Mouse (Mus musculus) hindbrain, embryonic 14.5 days (tissue): ENCODE results near the gene Tmem88. TPM values are rescaled to one million over a fixed set of nuclear protein-coding genes. Genes with fewer than 3 reads are reported as not detected.

Experiments used
- ATAC-seq: fragments of 200-750 bp; cut with Nextera tagmentation; 2 replicates; pipeline ENCODE4 v1.8.0; 2017; ENCODE audit warnings: moderate number of reproducible peaks, mild to moderate bottlenecking, moderate TSS enrichment, moderate library complexity; ENCODE audit not compliant: low FRiP score
- DNase-seq: peaks from one replicate; pipeline ENCODE4 v3.0.0-alpha.2; 2015; ENCODE audit warnings: low spot score
- H3K27ac ChIP-seq: fragments of 300-500 bp; sonication (generic); 2 replicates; pipeline ENCODE4 v1.5.1; 2014; ENCODE audit warnings: mild to moderate bottlenecking, moderate library complexity
- H3K27me3 ChIP-seq: fragments of 300-500 bp; sonication (generic); 2 replicates; pipeline ENCODE4 v1.6.1; 2014; ENCODE audit warnings: mild to moderate bottlenecking, low read length, mixed read lengths; ENCODE audit not compliant: control insufficient read depth, insufficient read depth
- H3K36me3 ChIP-seq: fragments of 300-500 bp; sonication (generic); replicated peaks from 2 replicates; pipeline ENCODE4 v1.6.1; 2014; ENCODE audit not compliant: control insufficient read depth, insufficient read depth
- H3K4me1 ChIP-seq: fragments of 300-500 bp; sonication (generic); replicated peaks from 2 replicates; pipeline ENCODE4 v1.6.1; 2014; ENCODE audit warnings: antibody characterized with exemption, low read length, mixed read lengths; ENCODE audit not compliant: control insufficient read depth, insufficient read depth
- H3K4me2 ChIP-seq: fragments of 300-500 bp; sonication (generic); replicated peaks from 2 replicates; pipeline ENCODE4 v1.6.1; 2014; ENCODE audit warnings: mild to moderate bottlenecking, moderate library complexity
- H3K4me3 ChIP-seq: fragments of 300-500 bp; sonication (generic); replicated peaks from 2 replicates; pipeline ENCODE4 v1.5.1; 2014; ENCODE audit warnings: mild to moderate bottlenecking, low read length
- H3K9ac ChIP-seq: fragments of 300-500 bp; sonication (generic); 2 replicates; pipeline ENCODE4 v1.6.1; 2014
- H3K9me3 ChIP-seq: fragments of 300-500 bp; sonication (generic); 2 replicates; pipeline ENCODE4 v1.6.1; 2016; ENCODE audit warnings: low read length; ENCODE audit not compliant: control insufficient read depth
- WGBS: fragments of 180-500 bp; shearing (Covaris S2); extraction: QIAGEN DNeasy Blood & Tissue Kit; methylation state at CpG from one replicate; pipeline ENCODE4 v1.1.7; 2014; 5-methylcytosine and 5-hydroxymethylcytosine counted together
- polyA plus RNA-seq: library from polyadenylated mRNA; unstranded; fragments of >200 nt; fragmentation: Nextera tagmentation; extraction: Ambion mirVana; gene quantifications from 2 replicates; pipeline ENCODE4 v1.2.1, GENCODE M21; 2014

Gene Tmem88
- polyA plus RNA-seq, 1 experiment from 2014 or later: 7.7 TPM

GRCm38 (mm10) chr11:69413221-69414181 lies 15.5 kb upstream of the Tmem88 start, which contains the start of gene Kdm6b:
Kdm6b (minus strand) TSS chr11:69413675.
- H3K9me3 ChIP-seq: no peaks in the 10 kb centered on the region
- no peak for ATAC-seq
- peak; percentile 76 for DNase-seq
- H3K36me3 ChIP-seq: peaks cover 21% of the 10 kb centered on the region
- H3K4me1 ChIP-seq: peaks cover 57% of the 10 kb centered on the region
- peak within 1 kb of the TSS; percentile 99 for H3K4me2 ChIP-seq
- H3K9ac ChIP-seq: peak within 1 kb of the TSS; percentile 99
- no peaks in the 10 kb centered on the region for H3K27me3 ChIP-seq
- H3K27ac ChIP-seq: peak within 1 kb of the TSS; percentile 100
- peak within 1 kb of the TSS; percentile 65 for H3K4me3 ChIP-seq
- 30% methylated on average over 12 of the region's 12 CpGs for WGBS

GRCm38 (mm10) chr11:69412548-69412947 lies 14.5 kb upstream of the Tmem88 start:
- Histone ChIP-seq H3K27ac (peak overlapping the region; percentile 100; the same call in 1 of the 2 replicates), H3K27me3 (no peaks in the 10 kb centered on the region), H3K4me2 (peak overlapping the region; percentile 99), H3K4me3 (peak overlapping the region; percentile 65), H3K4me1 (peaks cover 62% of the 10 kb centered on the region), H3K36me3 (peaks cover 29% of the 10 kb centered on the region), H3K9me3 (no peaks in the 10 kb centered on the region), H3K9ac (peak overlapping the region; percentile 79)
- DNase-seq (no peak), ATAC-seq (no peak)
- 57% methylated on average over 7 of the region's 7 CpGs for WGBS

GRCm38 (mm10) chr11:69411538-69412203 lies 13.6 kb upstream of the Tmem88 start:
- ATAC-seq (peak; percentile 0; the same call in 1 of the 2 replicates), DNase-seq (no peak)
- 2% methylated on average over 38 of the region's 39 CpGs for WGBS
- Histone ChIP-seq H3K36me3 (peaks cover 38% of the 10 kb centered on the region), H3K4me2 (peak overlapping the region; percentile 99), H3K27ac (peak overlapping the region; percentile 100), H3K4me3 (peak overlapping the region; percentile 65), H3K9me3 (no peaks in the 10 kb centered on the region), H3K27me3 (no peaks in the 10 kb centered on the region), H3K4me1 (peaks cover 55% of the 10 kb centered on the region), H3K9ac (peak overlapping the region; percentile 79)

GRCm38 (mm10) chr11:69411073-69411535 lies 13.1 kb upstream of the Tmem88 start:
- H3K4me2 ChIP-seq: peak overlapping the region; percentile 99
- H3K4me3 ChIP-seq: peak overlapping the region; percentile 65
- H3K36me3 ChIP-seq: peaks cover 44% of the 10 kb centered on the region
- DNase-seq (peak; percentile 98), ATAC-seq (peak; percentile 52)
- peaks cover 53% of the 10 kb centered on the region for H3K4me1 ChIP-seq
- no peaks in the 10 kb centered on the region for H3K9me3 ChIP-seq
- H3K27me3 ChIP-seq: no peaks in the 10 kb centered on the region
- peak overlapping the region; percentile 100 for H3K27ac ChIP-seq
- WGBS: 0% methylated on average over 26 of the region's 26 CpGs
- peak overlapping the region; percentile 79 for H3K9ac ChIP-seq

GRCm38 (mm10) chr11:69410310-69411072 lies 12.5 kb upstream of the Tmem88 start:
- no peaks in the 10 kb centered on the region for H3K27me3 ChIP-seq
- DNase-seq: no peak
- H3K4me1 ChIP-seq: peaks cover 53% of the 10 kb centered on the region
- under 1% methylated on average over 41 of the region's 41 CpGs for WGBS
- H3K9me3 ChIP-seq: no peaks in the 10 kb centered on the region
- H3K4me3 ChIP-seq: peak overlapping the region; percentile 65
- peak overlapping the region; percentile 100 for H3K27ac ChIP-seq
- ATAC-seq: 0 out of 2 replicates have a peak, but pooled peaks have one; percentile 0
- peaks cover 50% of the 10 kb centered on the region for H3K36me3 ChIP-seq
- peak overlapping the region; percentile 79 for H3K9ac ChIP-seq
- H3K4me2 ChIP-seq: peak overlapping the region; percentile 99

GRCm38 (mm10) chr11:69410045-69410309 lies 11.9 kb upstream of the Tmem88 start:
- ATAC-seq: no peak
- Histone ChIP-seq H3K9me3 (no peaks in the 10 kb centered on the region), H3K9ac (peak overlapping the region; percentile 79), H3K4me2 (peak overlapping the region; percentile 99), H3K4me3 (peak overlapping the region; percentile 65), H3K27me3 (no peaks in the 10 kb centered on the region), H3K27ac (peak overlapping the region; percentile 100), H3K4me1 (peaks cover 51% of the 10 kb centered on the region), H3K36me3 (peaks cover 55% of the 10 kb centered on the region)
- no peak for DNase-seq
- under 1% methylated on average over 18 of the region's 18 CpGs for WGBS

GRCm38 (mm10) chr11:69409378-69410044 lies 11.5 kb upstream of the Tmem88 start:
- ATAC-seq (peak; percentile 49; the same call in 1 of the 2 replicates), DNase-seq (peak; percentile 79)
- Histone ChIP-seq H3K36me3 (peaks cover 59% of the 10 kb centered on the region), H3K4me1 (peaks cover 46% of the 10 kb centered on the region), H3K4me2 (peak overlapping the region; percentile 99), H3K27me3 (no peaks in the 10 kb centered on the region), H3K9me3 (no peaks in the 10 kb centered on the region), H3K4me3 (peak overlapping the region; percentile 65), H3K27ac (peak overlapping the region; percentile 100), H3K9ac (peak overlapping the region; percentile 79)
- WGBS: under 1% methylated on average over 44 of the region's 46 CpGs

GRCm38 (mm10) chr11:69408541-69409377 lies 10.7 kb upstream of the Tmem88 start:
- peaks cover 38% of the 10 kb centered on the region for H3K4me1 ChIP-seq
- peak overlapping the region; percentile 65 for H3K4me3 ChIP-seq
- ATAC-seq (peak; percentile 74), DNase-seq (peak; percentile 81)
- H3K36me3 ChIP-seq: peaks cover 67% of the 10 kb centered on the region
- H3K27me3 ChIP-seq: no peaks in the 10 kb centered on the region
- peak overlapping the region; percentile 99 for H3K4me2 ChIP-seq
- H3K9me3 ChIP-seq: no peaks in the 10 kb centered on the region
- peak overlapping the region; percentile 100 for H3K27ac ChIP-seq
- WGBS: 1% methylated on average over 33 of the region's 33 CpGs
- peak overlapping the region; percentile 79 for H3K9ac ChIP-seq
